Mouse (Mus musculus) embryonic facial prominence, embryonic 13.5 days (tissue): ENCODE results near the gene Ovol2. TPM values are rescaled to one million over a fixed set of nuclear protein-coding genes. Genes with fewer than 3 reads are reported as not detected.

Source experiments
- ATAC-seq: fragments of 200-750 bp; cut with Nextera tagmentation; 2 replicates; pipeline ENCODE4 v1.8.0; 2017; ENCODE audit warnings: low read depth; ENCODE audit not compliant: insufficient number of reproducible peaks, insufficient read depth, low FRiP score, low TSS enrichment
- H3K27ac ChIP-seq: fragments of 300-500 bp; sonication (generic); 2 replicates; pipeline ENCODE4 v1.5.1; 2015; ENCODE audit warnings: moderate library complexity, mild to moderate bottlenecking, inconsistent platforms
- H3K27me3 ChIP-seq: fragments of 300-500 bp; sonication (generic); 2 replicates; pipeline ENCODE4 v1.6.1; 2015; ENCODE audit warnings: mild to moderate bottlenecking, inconsistent platforms
- H3K36me3 ChIP-seq: fragments of 300-500 bp; sonication (generic); 2 replicates; pipeline ENCODE4 v1.6.1; 2015; ENCODE audit warnings: mild to moderate bottlenecking, inconsistent platforms
- H3K4me1 ChIP-seq: fragments of 300-500 bp; sonication (generic); 2 replicates; pipeline ENCODE4 v1.6.1; 2015; ENCODE audit warnings: inconsistent platforms
- H3K4me2 ChIP-seq: fragments of 300-500 bp; sonication (generic); 2 replicates; pipeline ENCODE4 v1.6.1; 2015; ENCODE audit warnings: moderate library complexity, mild to moderate bottlenecking, inconsistent platforms
- H3K4me3 ChIP-seq: fragments of 300-500 bp; sonication (generic); 2 replicates; pipeline ENCODE4 v1.5.1; 2015; ENCODE audit warnings: mild to moderate bottlenecking, inconsistent platforms
- H3K9ac ChIP-seq: fragments of 300-500 bp; sonication (generic); 2 replicates; pipeline ENCODE4 v1.6.1; 2015; ENCODE audit warnings: mild to moderate bottlenecking, inconsistent platforms
- H3K9me3 ChIP-seq: fragments of 300-500 bp; sonication (generic); 2 replicates; pipeline ENCODE4 v1.6.1; 2016; ENCODE audit warnings: inconsistent platforms
- WGBS: fragments of 180-500 bp; shearing (Covaris S2); methylation state at CpG from one replicate; pipeline ENCODE4 v1.1.7; 2015; ENCODE audit warnings: mixed read lengths; 5-methylcytosine and 5-hydroxymethylcytosine counted together
- polyA plus RNA-seq: library from polyadenylated mRNA; unstranded; fragments of >200 nt; fragmentation: Nextera tagmentation; extraction: Ambion mirVana; gene quantifications from 2 replicates; pipeline ENCODE4 v1.2.1, GENCODE M21; 2015

The Ovol2 gene
- polyA plus RNA-seq, 1 experiment from 2014 or later: 3.2 TPM

GRCm38 (mm10) chr2:144265120-144265488 is 66.8 kb downstream of the Ovol2 start:
- 70% methylated on average over 3 of the region's 3 CpGs for WGBS

GRCm38 (mm10) chr2:144264398-144265119 is 67.4 kb downstream of the Ovol2 start:
- Histone ChIP-seq H3K36me3 (peaks cover 41% of the 10 kb centered on the region), H3K4me1 (peaks cover 34% of the 10 kb centered on the region), H3K9ac (no peak overlapping the region), H3K27ac (no peak overlapping the region), H3K27me3 (no peaks in the 10 kb centered on the region), H3K4me2 (no peak overlapping the region), H3K4me3 (no peak overlapping the region), H3K9me3 (no peaks in the 10 kb centered on the region)
- no peak for ATAC-seq
- 75% methylated on average over 5 of the region's 5 CpGs for WGBS

More at GRCm38 (mm10) chr2:144265120-144265488, 66.8 kb downstream of the Ovol2 start:
- no peak for ATAC-seq
- Histone ChIP-seq H3K4me1 (peaks cover 34% of the 10 kb centered on the region), H3K9me3 (no peaks in the 10 kb centered on the region), H3K27me3 (no peaks in the 10 kb centered on the region), H3K36me3 (peaks cover 37% of the 10 kb centered on the region), H3K4me2 (no peak overlapping the region), H3K9ac (no peak overlapping the region), H3K27ac (no peak overlapping the region), H3K4me3 (no peak overlapping the region)

DNA sequence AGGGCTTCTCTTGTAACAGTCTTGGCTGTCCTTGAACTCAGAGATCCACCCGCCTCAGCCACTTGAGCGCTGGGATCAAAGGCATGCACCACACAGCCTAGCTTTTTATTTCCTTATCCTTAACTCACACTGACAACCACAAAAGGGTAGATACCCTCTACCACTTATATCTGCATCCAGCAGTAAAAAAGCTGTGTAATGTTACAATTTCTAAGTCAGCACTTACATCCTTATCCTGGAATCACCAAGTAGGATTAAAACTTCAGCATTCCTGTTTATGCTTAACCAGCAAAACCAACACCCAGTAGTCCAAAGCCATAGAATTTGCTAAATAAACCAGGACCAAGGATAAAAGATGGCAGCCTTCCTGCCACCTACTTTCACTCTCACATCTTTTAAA is 69.1 kb downstream of the Ovol2 start:
- no peak overlapping the region for H3K4me2 ChIP-seq
- peaks cover 22% of the 10 kb centered on the region for H3K4me1 ChIP-seq
- no peaks in the 10 kb centered on the region for H3K27me3 ChIP-seq
- H3K4me3 ChIP-seq: no peak overlapping the region
- H3K9me3 ChIP-seq: no peaks in the 10 kb centered on the region
- H3K36me3 ChIP-seq: peaks cover 59% of the 10 kb centered on the region
- ATAC-seq: no peak
- H3K9ac ChIP-seq: no peak overlapping the region
- 89% methylated on average over 2 of the region's 2 CpGs for WGBS
- no peak overlapping the region for H3K27ac ChIP-seq

Other genes starting within 250 kb of the Ovol2 start
- 17.5 and 19.2 TPM in 2 replicates for gene Mgme1, start 61.5 kb downstream of the Ovol2 start, polyA plus RNA-seq
- 124 TPM in 2 replicates for gene Snx5, start 61.2 kb downstream of the Ovol2 start, polyA plus RNA-seq
- gene Kat14, start 36.8 kb upstream of the Ovol2 start, polyA plus RNA-seq: 43.5 and 44.3 TPM in 2 replicates
- 6.4 and 7.7 TPM in 2 replicates for gene Pet117, start 36.9 kb upstream of the Ovol2 start, polyA plus RNA-seq
- gene Dzank1, start 195.3 kb upstream of the Ovol2 start, polyA plus RNA-seq: 2.6 and 3.1 TPM in 2 replicates
- 32.9 and 33.8 TPM in 2 replicates for gene Polr3f, start 195.6 kb upstream of the Ovol2 start, polyA plus RNA-seq
- 66.4 and 66.5 TPM in 2 replicates for gene Rbbp9, start 218.7 kb upstream of the Ovol2 start, polyA plus RNA-seq
- 81.0 and 83.3 TPM in 2 replicates for gene Sec23b, start 224.1 kb upstream of the Ovol2 start, polyA plus RNA-seq